Mouse (Mus musculus) kidney, embryonic 14.5 days (tissue): ENCODE measurements around the gene Rnf10. TPM values are rescaled to one million over a fixed set of nuclear protein-coding genes. Genes with fewer than 3 reads are reported as not detected.

Experiments
- ATAC-seq: fragments of 200-750 bp; cut with Nextera tagmentation; 2 replicates; pipeline ENCODE4 v1.8.0; 2017; ENCODE audit warnings: moderate number of reproducible peaks, mild to moderate bottlenecking, moderate TSS enrichment, moderate library complexity; ENCODE audit not compliant: low FRiP score, low TSS enrichment
- H3K27ac ChIP-seq: fragments of 300-500 bp; sonication (generic); 2 replicates; pipeline ENCODE4 v1.5.1; 2014; ENCODE audit warnings: low read depth, mild to moderate bottlenecking, low read length, moderate library complexity, mixed read lengths
- H3K27me3 ChIP-seq: fragments of 300-500 bp; sonication (generic); 2 replicates; pipeline ENCODE4 v1.6.1; 2014; ENCODE audit warnings: mild to moderate bottlenecking, low read length; ENCODE audit not compliant: control insufficient read depth, insufficient read depth
- H3K36me3 ChIP-seq: fragments of 300-500 bp; sonication (generic); 2 replicates; pipeline ENCODE4 v1.6.1; 2014; ENCODE audit warnings: low read length, mixed read lengths; ENCODE audit not compliant: control insufficient read depth, insufficient read depth
- H3K4me1 ChIP-seq: fragments of 300-500 bp; sonication (generic); 2 replicates; pipeline ENCODE4 v1.6.1; 2014; ENCODE audit warnings: low read length, mixed read lengths; ENCODE audit not compliant: control insufficient read depth, insufficient read depth
- H3K4me2 ChIP-seq: fragments of 300-500 bp; sonication (generic); replicated peaks from 2 replicates; pipeline ENCODE4 v1.6.1; 2014; ENCODE audit warnings: low read depth, mild to moderate bottlenecking, low read length
- H3K4me3 ChIP-seq: fragments of 300-500 bp; sonication (generic); 2 replicates; pipeline ENCODE4 v1.5.1; 2014; ENCODE audit warnings: mild to moderate bottlenecking, low read length
- H3K9ac ChIP-seq: fragments of 300-500 bp; sonication (generic); 2 replicates; pipeline ENCODE4 v1.6.1; 2014; ENCODE audit warnings: low read depth, mild to moderate bottlenecking, low read length, moderate library complexity
- H3K9me3 ChIP-seq: fragments of 300-500 bp; sonication (generic); 2 replicates; pipeline ENCODE4 v1.6.1; 2016; ENCODE audit warnings: low read length; ENCODE audit not compliant: control insufficient read depth
- WGBS: fragments of 180-500 bp; shearing (Covaris S2); extraction: QIAGEN DNeasy Blood & Tissue Kit; methylation state at CpG from one replicate; pipeline ENCODE4 v1.1.7; 2014; 5-methylcytosine and 5-hydroxymethylcytosine counted together
- polyA plus RNA-seq: library from polyadenylated mRNA; unstranded; fragments of >200 nt; fragmentation: Nextera tagmentation; extraction: Ambion mirVana; gene quantifications from 2 replicates; pipeline ENCODE4 v1.2.1, GENCODE M21; 2014

Gene Rnf10
- polyA plus RNA-seq, 1 experiment from 2014 or later, result 81.9 TPM

- Histone ChIP-seq H3K4me3 (no peak overlapping the region), H3K4me1 (no peaks in the 10 kb centered on the region), H3K27ac (no peak overlapping the region), H3K4me2 (no peak overlapping the region), H3K9ac (no peak overlapping the region), H3K27me3 (no peaks in the 10 kb centered on the region), H3K9me3 (no peaks in the 10 kb centered on the region), H3K36me3 (peaks cover 70% of the 10 kb centered on the region)
- WGBS, result 94% methylated on average over 1 of the region's 1 CpGs
- no peak for ATAC-seq
Observed at GRCm38 (mm10) chr5:115255472-115255871, 17.2 kb downstream of the Rnf10 start.

DNA sequence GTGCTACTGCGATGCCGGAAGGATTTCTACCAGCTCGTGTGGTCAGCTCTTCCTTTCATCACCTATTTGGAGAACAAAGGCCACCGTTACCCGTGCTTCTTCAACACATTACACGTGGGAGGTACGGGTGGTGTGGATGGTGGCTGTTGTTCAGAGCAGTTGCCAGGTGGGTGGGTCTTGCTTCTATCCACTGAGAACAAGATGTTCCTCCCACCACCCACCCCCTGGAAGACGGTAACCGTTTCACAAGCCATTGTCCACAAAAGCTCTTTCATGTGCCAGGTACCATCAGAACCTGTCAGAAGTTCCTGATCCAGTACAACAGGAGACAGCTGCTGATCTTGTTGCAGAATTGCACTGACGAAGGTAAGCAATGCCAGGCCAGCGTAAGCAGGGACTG is 32.5 kb downstream of the Rnf10 start:
- H3K4me3 ChIP-seq, result no peak overlapping the region
- H3K27ac ChIP-seq, result no peak overlapping the region
- no peak overlapping the region for H3K9ac ChIP-seq
- H3K27me3 ChIP-seq, result no peaks in the 10 kb centered on the region
- H3K9me3 ChIP-seq, result no peaks in the 10 kb centered on the region
- H3K4me1 ChIP-seq, result peaks cover 17% of the 10 kb centered on the region
- H3K4me2 ChIP-seq, result no peak overlapping the region
- peaks cover 56% of the 10 kb centered on the region for H3K36me3 ChIP-seq
- ATAC-seq, result no peak
- WGBS, result 85% methylated on average over 11 of the region's 11 CpGs

- Histone ChIP-seq H3K9ac (peak overlapping the region; percentile 86; the same call in 1 of the 2 replicates), H3K4me3 (peak overlapping the region; percentile 77), H3K4me2 (peak overlapping the region; percentile 66), H3K9me3 (no peaks in the 10 kb centered on the region), H3K27ac (no peak overlapping the region), H3K4me1 (peaks cover 21% of the 10 kb centered on the region), H3K36me3 (peaks cover 42% of the 10 kb centered on the region), H3K27me3 (peaks cover 8% of the 10 kb centered on the region; the same call in 1 of the 2 replicates)
- WGBS, result 7% methylated on average over 11 of the region's 11 CpGs
- ATAC-seq, result no peak
Observed at GRCm38 (mm10) chr5:115238729-115239195, 33.9 kb downstream of the Rnf10 start.

GRCm38 (mm10) chr5:115237803-115238728 is 34.6 kb downstream of the Rnf10 start:
- ATAC-seq, result peak; percentile 82
- Histone ChIP-seq H3K9ac (peak overlapping the region; percentile 86), H3K36me3 (peaks cover 35% of the 10 kb centered on the region), H3K9me3 (no peaks in the 10 kb centered on the region), H3K4me3 (peak overlapping the region; percentile 77), H3K27me3 (peaks cover 8% of the 10 kb centered on the region; the same call in 1 of the 2 replicates), H3K27ac (peak overlapping the region; percentile 37; the same call in 1 of the 2 replicates), H3K4me2 (peak overlapping the region; percentile 66), H3K4me1 (peaks cover 21% of the 10 kb centered on the region)
- WGBS, result under 1% methylated on average over 86 of the region's 88 CpGs

GRCm38 (mm10) chr5:115235786-115236263 is 36.9 kb downstream of the Rnf10 start, which contains the start of gene Pop5:
TSS of gene Pop5 (plus strand) at chr5:115235836.
- ATAC-seq, result peak; percentile 54
- WGBS, result 1% methylated on average over 21 of the region's 21 CpGs
- Histone ChIP-seq H3K9me3 (no peaks in the 10 kb centered on the region), H3K4me3 (peak within 1 kb of the TSS; percentile 54), H3K27ac (peak within 1 kb of the TSS; percentile 8; the same call in 1 of the 2 replicates), H3K4me1 (peaks cover 21% of the 10 kb centered on the region), H3K27me3 (peaks cover 13% of the 10 kb centered on the region), H3K9ac (peak within 1 kb of the TSS; percentile 61), H3K36me3 (peaks cover 13% of the 10 kb centered on the region), H3K4me2 (peak within 1 kb of the TSS; percentile 76)

DNA sequence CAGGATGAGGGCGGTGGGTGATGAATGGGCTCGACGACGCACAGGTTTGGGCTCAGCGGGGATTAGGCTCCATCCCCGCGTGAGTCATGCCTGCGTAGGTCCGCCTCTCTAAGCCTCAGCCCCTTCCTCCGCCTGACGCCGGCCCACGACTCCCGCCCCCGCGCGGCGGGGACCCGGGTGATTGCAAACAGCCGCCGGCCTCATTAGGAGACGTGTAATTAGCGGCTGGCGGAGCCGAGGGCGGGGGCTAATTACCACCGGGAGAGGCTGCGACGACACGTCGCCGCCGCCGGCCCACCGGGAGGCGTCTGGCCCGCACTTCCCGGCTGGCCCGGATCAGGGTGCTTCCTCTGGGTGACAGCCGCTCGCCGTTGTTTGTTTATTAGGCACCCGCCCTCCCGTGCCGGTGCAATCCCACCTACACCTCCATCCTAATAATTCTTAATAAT is 37.4 kb downstream of the Rnf10 start:
- Histone ChIP-seq H3K4me3 (peak overlapping the region; percentile 54), H3K4me2 (peak overlapping the region; percentile 76), H3K36me3 (peaks cover 8% of the 10 kb centered on the region), H3K27ac (peak overlapping the region; percentile 8; the same call in 1 of the 2 replicates), H3K9me3 (no peaks in the 10 kb centered on the region), H3K9ac (peak overlapping the region; percentile 61), H3K4me1 (peaks cover 21% of the 10 kb centered on the region), H3K27me3 (peaks cover 13% of the 10 kb centered on the region)
- 0 out of 2 replicates have a peak, but pooled peaks have one; percentile 0 for ATAC-seq
- WGBS, result under 1% methylated on average over 44 of the region's 45 CpGs

- H3K4me1 ChIP-seq, result peaks cover 21% of the 10 kb centered on the region
- 60% methylated on average over 6 of the region's 6 CpGs for WGBS
Observed at GRCm38 (mm10) chr5:115234519-115234918, 38.2 kb downstream of the Rnf10 start.

GRCm38 (mm10) chr5:115233031-115233780 is 39.5 kb downstream of the Rnf10 start:
- Histone ChIP-seq H3K27me3 (peaks cover 13% of the 10 kb centered on the region), H3K4me3 (no peak overlapping the region), H3K4me1 (peaks cover 10% of the 10 kb centered on the region; the same call in 1 of the 2 replicates), H3K9ac (no peak overlapping the region), H3K36me3 (no peaks in the 10 kb centered on the region), H3K4me2 (no peak overlapping the region), H3K9me3 (no peaks in the 10 kb centered on the region), H3K27ac (no peak overlapping the region)
- 91% methylated on average over 14 of the region's 14 CpGs for WGBS
- ATAC-seq, result no peak

More at GRCm38 (mm10) chr5:115234519-115234918, 38.2 kb downstream of the Rnf10 start:
- H3K27me3 ChIP-seq, result peaks cover 13% of the 10 kb centered on the region
- H3K4me2 ChIP-seq, result no peak overlapping the region
- no peak overlapping the region for H3K27ac ChIP-seq
- no peaks in the 10 kb centered on the region for H3K9me3 ChIP-seq
- no peaks in the 10 kb centered on the region for H3K36me3 ChIP-seq
- H3K9ac ChIP-seq, result no peak overlapping the region
- no peak for ATAC-seq
- no peak overlapping the region for H3K4me3 ChIP-seq
